Mouse (Mus musculus): ENCODE results near the gene Dnajc17. TPM values are rescaled to one million over a fixed set of nuclear protein-coding genes. Genes with fewer than 3 reads are reported as not detected.
A peak's percentile ranks its signal among the peaks of the same experiment; 100 is the strongest.

Dnajc17 gene
- polyA plus RNA-seq, 1 experiment from 2014 or later, result 24.9 TPM

DNA sequence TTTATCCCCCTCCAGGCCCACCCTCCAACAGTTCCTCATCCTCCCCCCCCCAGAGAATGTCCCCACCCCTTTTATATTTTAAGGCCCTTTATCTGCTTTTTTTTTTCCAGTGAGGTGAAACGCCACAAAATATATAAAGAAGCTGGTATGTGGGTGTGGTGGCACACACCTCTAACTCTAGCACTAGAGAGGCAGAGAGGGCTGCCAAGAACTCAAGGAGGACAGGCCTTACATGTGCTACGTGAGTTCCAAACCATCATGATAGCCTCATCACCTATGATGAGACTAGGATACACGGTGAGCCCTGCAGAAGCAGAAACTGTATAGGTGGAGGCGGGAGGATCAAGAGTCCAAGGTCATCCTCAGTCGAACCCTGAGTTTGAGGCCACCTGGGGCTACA lies 17.6 kb downstream of the Dnajc17 start:
- DNase-seq (ENCODE audit: low spot score), result no peak

DNA sequence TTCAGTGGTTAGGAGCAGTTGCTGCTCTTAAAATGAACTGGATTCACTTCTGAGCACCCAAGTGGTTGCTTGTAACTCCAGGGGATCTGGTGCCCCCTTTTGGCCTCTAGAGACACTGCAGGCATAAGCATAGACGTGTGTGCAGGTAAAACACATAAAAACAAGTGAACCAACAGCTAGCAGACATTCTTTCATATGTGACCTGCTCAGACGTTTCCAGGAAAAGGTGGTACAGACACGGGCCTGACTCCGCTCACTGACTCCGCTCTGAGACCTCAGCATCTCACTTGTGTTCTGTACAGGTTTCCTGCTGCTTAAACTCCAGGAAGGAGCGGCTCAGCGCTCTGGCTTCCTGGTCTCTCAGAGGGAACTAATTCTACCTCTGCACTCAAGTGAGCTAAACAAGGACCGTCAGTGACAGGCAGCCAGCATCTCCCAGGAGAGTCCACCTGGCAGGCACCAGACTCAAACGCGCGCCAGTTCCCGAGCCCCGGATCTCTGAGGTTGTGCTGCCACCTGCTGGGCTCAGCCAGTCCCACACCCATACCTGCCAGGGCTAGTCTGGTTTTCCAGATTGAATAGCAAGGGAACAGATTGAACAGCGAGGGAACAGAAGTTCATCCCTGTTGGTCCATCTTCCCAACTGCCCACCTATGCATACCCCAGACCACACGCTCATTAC lies 19.4 kb downstream of the Dnajc17 start:
- Histone ChIP-seq H3K36me3 (peaks cover 18% of the 10 kb centered on the region), H3K4me3 (peak overlapping the region; percentile 47), H3K27me3 (ENCODE audit: insufficient read depth, poor library complexity, severe bottlenecking) (no peaks in the 10 kb centered on the region), H3K27ac (0 out of 2 replicates have a peak overlapping the region, but pooled peaks have one; percentile 45), H3K9me3 (no peaks in the 10 kb centered on the region), H3K4me1 (replicated peaks) (peaks cover 9% of the 10 kb centered on the region)
- 7% methylated on average over 15 of the region's 15 CpGs for WGBS
- peak; percentile 84 for DNase-seq (ENCODE audit: low spot score)

More for the DNA sequence above, 17.6 kb downstream of the Dnajc17 start:
- no peak overlapping the region for H3K4me3 ChIP-seq
- H3K4me1 ChIP-seq (replicated peaks), result peaks cover 9% of the 10 kb centered on the region
- H3K9me3 ChIP-seq, result no peaks in the 10 kb centered on the region
- WGBS, result 92% methylated on average over 5 of the region's 5 CpGs
- H3K27ac ChIP-seq, result no peak overlapping the region
- no peaks in the 10 kb centered on the region for H3K27me3 ChIP-seq (ENCODE audit: insufficient read depth, poor library complexity, severe bottlenecking)
- H3K36me3 ChIP-seq, result 0 out of 2 replicates have a peak, but pooled peaks cover 3% of the 10 kb centered on the region

DNA sequence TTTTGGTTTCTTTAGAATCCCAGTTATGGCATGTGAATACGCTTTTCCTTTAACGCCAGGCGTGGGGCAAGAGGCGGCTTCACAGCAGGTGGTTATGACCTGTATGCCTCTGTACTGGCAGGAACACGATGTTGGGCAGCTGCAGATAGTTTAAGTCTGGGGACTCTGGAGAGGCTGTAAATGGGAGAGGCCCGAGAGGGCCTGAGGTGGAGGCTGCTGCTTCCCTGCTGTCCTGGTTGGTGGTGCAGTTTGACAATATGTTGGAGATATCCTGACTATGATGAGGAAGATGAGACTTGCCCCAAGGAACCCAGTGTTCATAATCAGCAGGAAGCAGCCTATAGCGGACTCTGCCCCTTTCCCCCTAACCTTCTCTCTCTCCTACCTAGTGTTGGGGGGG lies 25.7 kb downstream of the Dnajc17 start:
- Histone ChIP-seq H3K9me3 (no peaks in the 10 kb centered on the region), H3K36me3 (peaks cover 64% of the 10 kb centered on the region)

DNA sequence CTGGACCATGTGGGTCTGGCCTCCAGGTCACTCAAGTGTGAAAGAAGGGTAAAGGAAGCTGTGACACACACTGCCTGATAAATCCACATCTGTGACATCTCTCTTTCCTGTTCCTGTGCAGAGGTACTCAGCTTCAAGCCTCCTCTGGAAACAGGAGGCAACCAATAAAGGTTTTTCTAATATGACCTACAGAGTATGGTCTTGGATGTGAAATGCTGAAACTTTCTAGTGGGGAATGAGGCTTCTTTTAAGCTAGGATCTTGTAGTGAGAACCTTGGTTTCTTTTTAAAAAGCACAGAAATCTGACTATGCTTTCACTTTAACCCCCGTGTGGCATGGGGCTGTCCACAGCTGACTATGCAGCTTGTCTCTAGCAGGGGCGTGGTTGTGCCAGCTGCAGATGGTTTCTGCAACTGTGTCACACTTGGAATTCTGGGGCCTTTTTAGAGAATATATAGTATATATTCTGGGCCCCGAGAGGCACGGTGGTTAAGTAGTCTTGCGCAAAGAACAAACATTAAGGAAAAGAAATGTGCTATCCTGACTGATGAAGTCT lies 31.1 kb downstream of the Dnajc17 start:
- Histone ChIP-seq H3K36me3 (peaks cover 43% of the 10 kb centered on the region), H3K9me3 (no peaks in the 10 kb centered on the region), H3K27me3 (ENCODE audit: insufficient read depth, poor library complexity, severe bottlenecking) (no peaks in the 10 kb centered on the region), H3K4me1 (replicated peaks) (peaks cover 28% of the 10 kb centered on the region), H3K27ac (no peak overlapping the region), H3K4me3 (no peak overlapping the region)
- WGBS, result 92% methylated on average over 5 of the region's 5 CpGs
- DNase-seq (ENCODE audit: low spot score), result no peak

More for the DNA sequence above, 25.7 kb downstream of the Dnajc17 start:
- no peak overlapping the region for H3K4me3 ChIP-seq
- no peaks in the 10 kb centered on the region for H3K4me1 ChIP-seq (replicated peaks)
- 77% methylated on average over 7 of the region's 7 CpGs for WGBS
- no peak for DNase-seq (ENCODE audit: low spot score)
- no peaks in the 10 kb centered on the region for H3K27me3 ChIP-seq (ENCODE audit: insufficient read depth, poor library complexity, severe bottlenecking)
- no peak overlapping the region for H3K27ac ChIP-seq

DNA sequence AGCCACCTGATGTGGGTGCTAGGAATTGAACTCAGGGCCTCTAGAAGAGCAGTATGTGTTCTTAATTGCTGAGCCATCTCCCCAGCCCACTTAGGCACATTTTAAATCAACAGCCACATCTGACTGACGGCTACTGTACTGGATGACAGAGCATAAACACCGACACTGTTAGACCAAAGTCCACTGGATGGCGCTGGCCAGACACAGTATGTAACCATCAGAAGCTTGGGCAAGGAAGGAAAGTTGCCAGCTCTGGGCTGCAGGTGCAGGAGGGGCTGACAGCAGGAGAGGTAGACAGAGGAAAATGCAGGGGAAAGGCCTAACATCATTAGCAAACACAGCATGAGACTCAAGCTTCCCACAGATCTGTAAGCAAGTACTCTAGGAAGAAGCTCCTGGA lies 31.8 kb downstream of the Dnajc17 start:
- no peak for DNase-seq (ENCODE audit: low spot score)
- Histone ChIP-seq H3K9me3 (no peaks in the 10 kb centered on the region), H3K27ac (no peak overlapping the region), H3K36me3 (peaks cover 50% of the 10 kb centered on the region), H3K4me3 (no peak overlapping the region), H3K4me1 (replicated peaks) (peaks cover 35% of the 10 kb centered on the region), H3K27me3 (ENCODE audit: insufficient read depth, poor library complexity, severe bottlenecking) (no peaks in the 10 kb centered on the region)
- 47% methylated on average over 3 of the region's 3 CpGs for WGBS

DNA sequence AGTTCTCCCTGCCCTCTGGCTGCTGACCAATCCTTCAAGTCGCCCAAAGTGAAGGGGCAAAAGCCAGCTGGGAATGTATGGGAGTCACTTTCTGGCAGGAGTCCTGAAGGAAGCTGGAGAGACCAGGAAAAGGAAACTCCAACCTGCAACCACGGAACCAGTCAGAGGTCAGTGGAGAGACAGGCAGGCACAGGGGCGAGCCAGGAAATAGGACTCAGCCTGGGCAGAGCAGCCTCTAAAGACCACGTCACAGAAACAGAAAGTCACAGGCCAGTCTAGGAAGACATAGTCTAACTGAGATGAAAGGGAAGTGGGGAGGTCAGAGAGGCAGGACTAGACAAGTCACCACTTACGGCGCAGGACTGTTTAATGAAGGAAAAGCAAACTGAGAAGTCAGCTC lies 33.0 kb downstream of the Dnajc17 start:
- no peak for DNase-seq (ENCODE audit: low spot score)
- H3K27me3 ChIP-seq (ENCODE audit: insufficient read depth, poor library complexity, severe bottlenecking), result no peaks in the 10 kb centered on the region
- H3K27ac ChIP-seq, result peak overlapping the region; percentile 29; the same call in 1 of the 2 replicates
- WGBS, result 67% methylated on average over 6 of the region's 6 CpGs
- H3K4me1 ChIP-seq (replicated peaks), result peaks cover 36% of the 10 kb centered on the region
- no peaks in the 10 kb centered on the region for H3K9me3 ChIP-seq
- no peak overlapping the region for H3K4me3 ChIP-seq
- peaks cover 46% of the 10 kb centered on the region for H3K36me3 ChIP-seq

DNA sequence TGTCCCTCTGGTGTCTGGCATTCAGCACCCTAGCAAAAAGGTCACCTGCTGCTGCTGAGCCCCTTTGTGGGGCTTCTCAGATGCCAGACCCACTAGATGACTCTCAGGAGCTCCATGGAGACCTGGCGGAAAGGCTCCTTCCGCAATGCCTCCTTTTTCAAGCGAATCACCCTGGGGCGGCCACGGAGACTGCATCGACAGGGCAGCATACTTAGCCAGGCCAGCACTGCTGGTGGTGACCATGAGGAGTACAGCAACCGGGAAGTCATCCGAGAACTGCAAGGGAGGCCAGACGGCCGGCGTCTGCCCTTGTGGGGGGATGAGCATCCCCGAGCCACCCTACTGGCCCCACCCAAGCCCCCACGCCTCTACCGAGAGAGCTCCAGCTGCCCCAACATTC lies 33.7 kb downstream of the Dnajc17 start:
- H3K4me1 ChIP-seq (replicated peaks), result peaks cover 36% of the 10 kb centered on the region
- H3K27me3 ChIP-seq (ENCODE audit: insufficient read depth, poor library complexity, severe bottlenecking), result 0 out of 2 replicates have a peak, but pooled peaks cover under 1% of the 10 kb centered on the region
- 0 out of 2 replicates have a peak overlapping the region, but pooled peaks have one; percentile 29 for H3K27ac ChIP-seq
- H3K4me3 ChIP-seq, result no peak overlapping the region
- H3K36me3 ChIP-seq, result peaks cover 38% of the 10 kb centered on the region
- WGBS, result 52% methylated on average over 14 of the region's 14 CpGs
- DNase-seq (ENCODE audit: low spot score), result no peak
- no peaks in the 10 kb centered on the region for H3K9me3 ChIP-seq

DNA sequence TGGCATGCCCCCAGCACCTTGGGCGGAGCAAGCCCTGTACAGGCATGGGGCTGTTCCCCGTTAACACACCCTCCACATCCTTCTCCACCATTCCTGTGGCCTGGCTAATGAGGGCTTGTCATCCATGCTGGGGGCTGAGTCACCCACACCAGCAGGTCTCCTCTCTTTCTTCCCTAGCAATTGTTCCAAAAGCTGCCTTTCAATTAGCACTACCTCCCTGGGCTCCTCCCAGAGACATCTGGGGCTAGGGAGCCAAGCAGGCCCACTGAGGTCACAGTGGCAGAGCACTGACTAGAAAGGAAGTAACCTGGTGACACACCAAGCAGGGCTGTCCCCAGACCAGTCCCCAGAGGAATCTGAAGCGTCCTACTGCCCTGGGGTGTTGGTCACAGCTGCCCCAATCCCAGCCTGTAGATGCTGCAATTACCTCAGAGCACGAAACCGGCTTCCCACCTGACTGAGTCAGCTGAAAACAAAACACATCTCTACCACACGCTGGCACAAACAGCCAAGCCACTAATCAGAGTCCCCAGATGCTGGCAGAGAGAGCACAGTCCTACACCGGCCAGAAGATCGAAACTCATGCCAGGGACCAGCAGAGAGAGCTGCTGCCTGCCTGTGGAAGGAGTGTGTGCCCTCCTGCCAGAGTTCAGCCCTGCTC lies 34.5 kb downstream of the Dnajc17 start, which contains the start of gene Gm14137:
Gene Gm14137 (plus strand): TSS at position 519 of the 661 bp plus-strand sequence.
- 41% methylated on average over 8 of the region's 8 CpGs for WGBS
- DNase-seq (ENCODE audit: low spot score), result no peak
- H3K27me3 ChIP-seq (ENCODE audit: insufficient read depth, poor library complexity, severe bottlenecking), result peaks cover 8% of the 10 kb centered on the region; the same call in 1 of the 2 replicates
- peaks cover 36% of the 10 kb centered on the region for H3K4me1 ChIP-seq (replicated peaks)
- peaks cover 31% of the 10 kb centered on the region for H3K36me3 ChIP-seq
- peak within 1 kb of the TSS; percentile 29 for H3K27ac ChIP-seq
- no peak within 1 kb of the TSS; the same call in 1 of the 2 replicates for H3K4me3 ChIP-seq
- H3K9me3 ChIP-seq, result no peaks in the 10 kb centered on the region

DNA sequence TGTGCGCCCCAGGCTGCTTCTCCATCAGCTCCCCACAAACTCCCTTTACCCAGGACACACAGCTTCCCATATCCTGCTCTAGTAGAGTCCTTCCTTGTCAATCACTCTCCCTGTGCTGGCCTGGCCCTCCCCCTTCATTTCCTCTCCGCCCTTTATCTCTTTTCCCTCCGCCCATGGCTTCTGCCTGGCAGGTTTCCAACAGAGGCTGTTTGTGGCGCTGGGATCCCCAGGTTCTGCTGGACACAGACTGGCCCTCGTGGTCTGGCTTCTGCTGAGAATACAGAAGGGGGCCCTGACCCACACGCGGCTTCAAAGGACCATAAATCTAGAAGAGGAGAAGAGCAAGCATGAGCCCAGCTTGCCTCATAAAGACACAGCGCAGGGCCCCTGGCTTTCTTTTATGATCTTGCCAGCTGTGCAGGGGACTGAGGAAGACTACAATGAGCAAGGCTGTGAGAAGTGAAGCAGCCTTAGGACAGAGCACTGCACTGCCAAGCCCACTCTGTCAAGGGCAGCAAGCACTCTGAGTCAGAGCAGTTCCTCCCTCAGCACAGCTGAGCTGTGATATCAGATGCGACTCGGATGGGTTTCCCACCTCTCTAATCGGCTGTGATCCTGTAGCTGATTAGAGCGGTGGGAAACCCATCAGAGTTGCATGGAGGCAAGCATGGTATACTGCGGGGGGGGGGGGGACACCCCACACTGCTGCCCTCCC lies 35.6 kb downstream of the Dnajc17 start:
- peaks cover 17% of the 10 kb centered on the region for H3K27me3 ChIP-seq (ENCODE audit: insufficient read depth, poor library complexity, severe bottlenecking)
- peak overlapping the region; percentile 14 for H3K27ac ChIP-seq
- 28% methylated on average over 13 of the region's 13 CpGs for WGBS
- H3K4me1 ChIP-seq (replicated peaks), result peaks cover 38% of the 10 kb centered on the region
- peaks cover 21% of the 10 kb centered on the region for H3K36me3 ChIP-seq
- DNase-seq (ENCODE audit: low spot score), result no peak
- no peak overlapping the region for H3K4me3 ChIP-seq
- H3K9me3 ChIP-seq, result no peaks in the 10 kb centered on the region

DNA sequence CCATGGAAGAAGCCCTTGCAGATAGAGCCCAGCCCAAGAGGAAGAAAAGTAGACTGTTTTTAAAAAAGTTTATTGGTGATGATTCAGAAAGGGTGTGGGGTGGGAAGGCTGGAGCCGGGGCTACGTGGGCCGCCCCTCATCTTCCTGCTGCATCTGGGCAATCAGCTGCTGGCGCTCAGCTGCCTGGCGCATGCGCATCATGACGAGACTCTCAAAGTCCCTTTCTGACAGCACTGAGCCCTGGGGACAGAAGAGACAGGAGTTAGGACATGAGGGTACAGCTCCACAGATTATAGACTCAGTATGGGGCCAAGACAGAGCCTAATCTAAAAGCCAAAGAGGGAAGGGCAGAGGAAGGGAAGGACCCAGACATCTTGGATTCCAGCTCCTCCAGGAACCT lies 36.1 kb downstream of the Dnajc17 start:
- WGBS, result 87% methylated on average over 7 of the region's 7 CpGs
- no peaks in the 10 kb centered on the region for H3K9me3 ChIP-seq
- no peak overlapping the region for H3K4me3 ChIP-seq
- peak overlapping the region; percentile 14; the same call in 1 of the 2 replicates for H3K27ac ChIP-seq
- peaks cover 43% of the 10 kb centered on the region for H3K4me1 ChIP-seq (replicated peaks)
- peaks cover 23% of the 10 kb centered on the region for H3K27me3 ChIP-seq (ENCODE audit: insufficient read depth, poor library complexity, severe bottlenecking)
- DNase-seq (ENCODE audit: low spot score), result no peak
- peaks cover 16% of the 10 kb centered on the region for H3K36me3 ChIP-seq

DNA sequence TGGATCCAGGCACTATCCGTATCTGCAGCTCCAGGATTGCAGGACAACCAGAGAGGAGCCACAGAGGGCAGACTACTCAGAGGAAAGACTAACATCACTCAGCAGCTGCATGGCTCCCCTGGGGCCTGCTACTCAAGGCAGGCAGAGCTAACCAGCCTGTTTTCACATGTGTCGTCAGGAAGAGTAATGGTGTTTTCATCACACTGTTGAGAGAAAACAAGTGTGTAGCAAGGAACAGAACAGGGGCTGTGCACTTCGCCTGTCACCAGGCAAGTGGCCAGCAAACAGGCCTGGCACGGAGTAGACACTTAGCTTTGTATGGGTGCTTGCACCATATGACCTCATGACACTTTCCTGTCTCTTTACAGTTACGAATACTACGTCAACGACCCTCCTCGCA lies 37.0 kb downstream of the Dnajc17 start:
- Histone ChIP-seq H3K9me3 (no peaks in the 10 kb centered on the region), H3K4me3 (no peak overlapping the region), H3K27ac (no peak overlapping the region), H3K4me1 (replicated peaks) (peaks cover 52% of the 10 kb centered on the region), H3K27me3 (ENCODE audit: insufficient read depth, poor library complexity, severe bottlenecking) (peaks cover 32% of the 10 kb centered on the region), H3K36me3 (peaks cover 9% of the 10 kb centered on the region)
- no peak for DNase-seq (ENCODE audit: low spot score)
- 75% methylated on average over 8 of the region's 8 CpGs for WGBS

DNA sequence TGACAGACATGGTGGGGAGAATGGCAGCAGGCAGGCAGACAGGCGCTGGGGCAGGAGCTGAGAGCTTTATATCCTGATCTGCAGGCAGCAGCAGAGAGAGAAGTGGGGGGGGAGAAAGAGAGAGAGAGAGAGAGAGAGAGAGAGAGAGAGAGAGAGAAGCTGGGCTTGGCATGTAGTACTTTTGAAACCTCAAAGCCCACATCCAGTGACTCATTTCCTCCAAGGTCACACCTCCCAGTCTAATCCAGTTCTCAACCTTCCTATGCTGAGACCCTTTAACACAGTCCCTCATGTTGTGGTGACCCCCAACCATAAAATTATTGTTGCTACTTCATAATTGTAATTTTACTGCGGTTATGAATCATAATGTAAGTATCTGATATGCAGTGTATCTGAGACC lies 38.3 kb downstream of the Dnajc17 start:
- Histone ChIP-seq H3K36me3 (peaks cover 9% of the 10 kb centered on the region), H3K27ac (no peak overlapping the region), H3K4me3 (no peak overlapping the region), H3K27me3 (ENCODE audit: insufficient read depth, poor library complexity, severe bottlenecking) (peaks cover 45% of the 10 kb centered on the region), H3K9me3 (no peaks in the 10 kb centered on the region), H3K4me1 (replicated peaks) (peaks cover 54% of the 10 kb centered on the region)
- DNase-seq (ENCODE audit: low spot score), result no peak
- 90% methylated on average over 2 of the region's 2 CpGs for WGBS
